Mouse (Mus musculus) hindbrain, postnatal 0 days (tissue): ENCODE data around the gene Chit1. TPM values are rescaled to one million over a fixed set of nuclear protein-coding genes. Genes with fewer than 3 reads are reported as not detected.

Source experiments
- ATAC-seq: fragments of 200-750 bp; cut with Nextera tagmentation; 2 replicates; pipeline ENCODE4 v1.8.0; 2017; ENCODE audit warnings: mild to moderate bottlenecking, moderate TSS enrichment, moderate library complexity
- DNase-seq: peaks from one replicate; pipeline ENCODE4 v3.0.0-alpha.2; 2015; ENCODE audit warnings: low spot score
- H3K27ac ChIP-seq: fragments of 300-500 bp; sonication (generic); 2 replicates; pipeline ENCODE4 v1.5.1; 2014; ENCODE audit warnings: mild to moderate bottlenecking
- H3K27me3 ChIP-seq: fragments of 300-500 bp; sonication (generic); 2 replicates; pipeline ENCODE4 v1.6.1; 2014; ENCODE audit warnings: low read length, mixed read lengths; ENCODE audit not compliant: insufficient read depth
- H3K36me3 ChIP-seq: fragments of 300-500 bp; sonication (generic); 2 replicates; pipeline ENCODE4 v1.6.1; 2014; ENCODE audit warnings: low read length, mixed read lengths; ENCODE audit not compliant: insufficient read depth
- H3K4me1 ChIP-seq: fragments of 300-500 bp; sonication (generic); 2 replicates; pipeline ENCODE4 v1.6.1; 2014; ENCODE audit warnings: antibody characterized with exemption, low read length, mixed read lengths; ENCODE audit not compliant: insufficient read depth
- H3K4me2 ChIP-seq: fragments of 300-500 bp; sonication (generic); 2 replicates; pipeline ENCODE4 v1.6.1; 2014; ENCODE audit warnings: low read depth, mild to moderate bottlenecking, low read length, moderate library complexity, mixed read lengths
- H3K4me3 ChIP-seq: fragments of 300-500 bp; sonication (generic); 2 replicates; pipeline ENCODE4 v1.5.1; 2014; ENCODE audit warnings: low read length
- H3K9ac ChIP-seq: fragments of 300-500 bp; sonication (generic); replicated peaks from 2 replicates; pipeline ENCODE4 v1.6.1; 2014; ENCODE audit warnings: mild to moderate bottlenecking, low read length, moderate library complexity, mixed read lengths
- H3K9me3 ChIP-seq: fragments of 300-500 bp; sonication (generic); 2 replicates; pipeline ENCODE4 v1.6.1; 2016; ENCODE audit warnings: low read length, mixed read lengths
- CTCF ChIP-seq: IDR thresholded peaks from 2 replicates; pipeline ENCODE4 v1.5.1; 2016; ENCODE audit warnings: antibody characterized with exemption, control low read depth, low read depth
- WGBS: fragments of 180-500 bp; shearing (Covaris S2); extraction: QIAGEN DNeasy Blood & Tissue Kit; methylation state at CpG from one replicate; pipeline ENCODE4 v1.1.7; 2014; 5-methylcytosine and 5-hydroxymethylcytosine counted together
- polyA plus RNA-seq: library from polyadenylated mRNA; unstranded; fragments of >200 nt; fragmentation: Nextera tagmentation; extraction: Ambion mirVana; gene quantifications from 2 replicates; pipeline ENCODE4 v1.2.1, GENCODE M21; 2015
- total RNA-seq: library from RNA; depleted of rRNA; stranded (reverse); fragments of >200 nt; gene quantifications from 2 replicates; pipeline ENCODE4 v1.2.3, GENCODE M21; 2014

The Chit1 gene
- total and polyA plus RNA-seq, 2 experiments from 2014 or later: 0.46 TPM; not detected in 1

- Histone ChIP-seq H3K9me3 (no peaks in the 10 kb centered on the region), H3K27ac (no peak overlapping the region), H3K4me2 (no peak overlapping the region), H3K27me3 (no peaks in the 10 kb centered on the region), H3K4me1 (peaks cover 11% of the 10 kb centered on the region), H3K36me3 (no peaks in the 10 kb centered on the region), H3K4me3 (no peak overlapping the region), H3K9ac (no peak overlapping the region)
- WGBS: 81% methylated on average over 3 of the region's 3 CpGs
- DNase-seq (no peak), ATAC-seq (no peak)
- no peak for TF ChIP-seq CTCF
Measured at GRCm38 (mm10) chr1:134101593-134101992, 9.4 kb upstream of the Chit1 start.

GRCm38 (mm10) chr1:134103861-134104260, 7.2 kb upstream of the Chit1 start:
- 62% methylated on average over 5 of the region's 5 CpGs for WGBS
- H3K4me2 ChIP-seq: no peak overlapping the region
- no peaks in the 10 kb centered on the region for H3K9me3 ChIP-seq
- H3K36me3 ChIP-seq: no peaks in the 10 kb centered on the region
- peaks cover 2% of the 10 kb centered on the region for H3K4me1 ChIP-seq
- ATAC-seq: no peak
- no peaks in the 10 kb centered on the region for H3K27me3 ChIP-seq
- H3K27ac ChIP-seq: no peak overlapping the region
- H3K4me3 ChIP-seq: no peak overlapping the region
- TF ChIP-seq CTCF: no peak
- peak; percentile 38 for DNase-seq
- no peak overlapping the region for H3K9ac ChIP-seq

DNA sequence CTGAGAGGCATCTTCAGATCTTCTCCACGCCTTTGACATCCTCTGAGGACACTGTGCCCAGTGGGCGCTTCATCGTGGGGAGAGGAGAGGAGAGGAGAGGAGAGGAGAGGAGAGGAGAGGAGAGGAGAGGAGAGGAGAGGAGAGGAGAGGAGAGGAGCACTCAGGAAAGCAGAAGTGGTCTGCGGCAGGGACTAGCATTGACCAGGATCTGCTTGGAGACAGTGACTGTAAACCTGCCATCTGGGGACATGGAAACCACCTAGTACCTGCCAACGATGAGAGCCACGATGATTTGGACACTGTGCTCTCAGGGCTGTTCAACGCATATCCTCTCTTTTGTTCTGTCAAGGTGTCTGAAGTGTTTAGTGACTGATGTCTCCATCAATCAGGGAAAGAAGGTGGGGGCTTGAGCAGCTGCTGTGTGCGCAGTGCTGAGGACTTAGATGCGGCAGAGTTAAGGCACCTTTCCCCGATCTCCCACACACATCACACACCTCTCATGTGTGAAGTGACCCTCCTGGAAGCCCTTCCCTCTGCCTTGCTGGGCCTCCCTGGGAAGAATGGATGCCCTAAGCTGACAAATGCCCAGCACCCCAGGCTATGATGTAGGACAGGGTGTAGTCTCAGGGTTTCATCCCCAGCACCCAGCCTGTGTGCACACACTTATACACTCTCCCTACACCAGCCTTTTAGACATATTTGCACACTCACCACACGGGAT, 5.8 kb upstream of the Chit1 start:
- Histone ChIP-seq H3K4me1 (no peaks in the 10 kb centered on the region), H3K4me3 (no peak overlapping the region), H3K36me3 (no peaks in the 10 kb centered on the region), H3K27ac (no peak overlapping the region), H3K9me3 (no peaks in the 10 kb centered on the region), H3K4me2 (no peak overlapping the region), H3K9ac (no peak overlapping the region), H3K27me3 (no peaks in the 10 kb centered on the region)
- DNase-seq: no peak
- no peak for ATAC-seq
- 79% methylated on average over 10 of the region's 11 CpGs for WGBS
- no peak for TF ChIP-seq CTCF

DNA sequence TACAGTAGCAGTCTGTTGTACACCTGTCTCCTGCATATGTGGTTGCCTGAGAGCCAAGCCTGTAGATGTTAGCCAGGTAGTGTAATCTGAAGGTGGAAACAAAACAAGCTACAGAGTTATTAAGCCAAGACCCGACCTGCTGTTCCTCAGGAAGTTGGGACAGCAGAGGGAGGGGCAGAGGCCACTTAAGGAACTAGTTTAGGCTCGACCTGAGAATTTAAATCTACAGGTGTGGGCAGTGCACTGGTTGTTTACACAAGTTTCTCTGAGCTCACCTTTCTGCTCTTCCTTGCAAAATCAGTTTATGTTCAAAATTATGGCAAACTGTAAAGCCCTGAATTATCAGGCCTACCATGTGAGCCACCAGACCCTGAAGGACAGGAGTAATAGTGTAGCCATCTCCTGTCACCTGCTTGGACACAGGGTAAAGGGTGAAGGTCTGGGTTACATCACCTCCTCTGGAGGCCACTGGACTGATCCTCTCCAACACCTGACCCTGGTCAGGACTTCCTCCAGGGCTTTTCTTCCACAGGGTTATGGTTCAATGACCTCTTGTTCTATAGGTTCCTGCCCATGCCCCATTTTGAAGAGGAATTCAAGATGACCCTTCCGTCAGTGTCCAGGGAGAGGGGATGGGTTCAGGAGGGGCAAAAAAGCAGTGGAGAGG, 5.1 kb upstream of the Chit1 start:
- no peak for DNase-seq
- no peak overlapping the region for H3K4me3 ChIP-seq
- no peak for ATAC-seq
- WGBS: 59% methylated on average over 3 of the region's 3 CpGs
- no peaks in the 10 kb centered on the region for H3K4me1 ChIP-seq
- H3K27me3 ChIP-seq: no peaks in the 10 kb centered on the region
- H3K4me2 ChIP-seq: no peak overlapping the region
- no peak overlapping the region for H3K27ac ChIP-seq
- no peak overlapping the region for H3K9ac ChIP-seq
- H3K9me3 ChIP-seq: no peaks in the 10 kb centered on the region
- TF ChIP-seq CTCF: no peak
- H3K36me3 ChIP-seq: no peaks in the 10 kb centered on the region

- Histone ChIP-seq H3K4me1 (no peaks in the 10 kb centered on the region), H3K4me3 (no peak overlapping the region), H3K36me3 (no peaks in the 10 kb centered on the region), H3K9ac (no peak overlapping the region), H3K27ac (no peak overlapping the region), H3K9me3 (no peaks in the 10 kb centered on the region), H3K4me2 (no peak overlapping the region), H3K27me3 (no peaks in the 10 kb centered on the region)
- DNase-seq (peak; percentile 70), ATAC-seq (no peak)
- WGBS: 9% methylated on average over 5 of the region's 5 CpGs
- peak; percentile 85 for TF ChIP-seq CTCF
Measured at GRCm38 (mm10) chr1:134106719-134107118, 4.3 kb upstream of the Chit1 start.

GRCm38 (mm10) chr1:134107777-134108176, 3.3 kb upstream of the Chit1 start:
- H3K27ac ChIP-seq: no peak overlapping the region
- no peak for DNase-seq
- no peak overlapping the region for H3K9ac ChIP-seq
- H3K36me3 ChIP-seq: no peaks in the 10 kb centered on the region
- H3K27me3 ChIP-seq: no peaks in the 10 kb centered on the region
- H3K9me3 ChIP-seq: no peaks in the 10 kb centered on the region
- no peak overlapping the region for H3K4me3 ChIP-seq
- H3K4me1 ChIP-seq: no peaks in the 10 kb centered on the region
- no peak for TF ChIP-seq CTCF
- 89% methylated on average over 7 of the region's 7 CpGs for WGBS
- no peak for ATAC-seq
- no peak overlapping the region for H3K4me2 ChIP-seq

DNA sequence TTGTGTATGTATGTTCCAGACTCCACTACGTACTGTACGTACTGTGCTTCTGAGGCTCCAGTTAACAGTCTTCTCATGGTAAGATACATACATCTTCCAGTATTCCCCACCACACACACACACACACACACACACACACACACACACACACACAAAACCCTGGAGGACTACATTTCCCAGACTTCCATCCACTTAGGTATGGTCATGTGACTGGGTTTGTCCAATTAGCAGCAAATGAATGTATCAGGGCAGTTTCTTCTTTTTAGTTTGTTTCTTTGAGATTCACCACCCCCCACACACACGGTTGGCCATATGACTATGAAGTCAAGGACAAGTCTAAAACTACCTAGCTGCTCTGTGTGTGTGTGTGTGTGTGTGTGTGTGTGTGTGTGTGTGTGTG, 1.0 kb upstream of the Chit1 start:
- Histone ChIP-seq H3K27me3 (no peaks in the 10 kb centered on the region), H3K4me1 (no peaks in the 10 kb centered on the region), H3K4me3 (no peak overlapping the region), H3K27ac (no peak overlapping the region), H3K9ac (no peak overlapping the region), H3K9me3 (no peaks in the 10 kb centered on the region), H3K36me3 (no peaks in the 10 kb centered on the region), H3K4me2 (no peak overlapping the region)
- TF ChIP-seq CTCF: no peak
- ATAC-seq: no peak
- 93% methylated on average over 3 of the region's 3 CpGs for WGBS
- DNase-seq: peak; percentile 14
